Mouse (Mus musculus): ENCODE measurements at regions not wholly inside any gene's neighbourhood (a gene's known extent, or its start where the extent isn't known, plus 50 kb on each side); places are given as distances from the start of the nearest gene placed in this dataset.

DNA sequence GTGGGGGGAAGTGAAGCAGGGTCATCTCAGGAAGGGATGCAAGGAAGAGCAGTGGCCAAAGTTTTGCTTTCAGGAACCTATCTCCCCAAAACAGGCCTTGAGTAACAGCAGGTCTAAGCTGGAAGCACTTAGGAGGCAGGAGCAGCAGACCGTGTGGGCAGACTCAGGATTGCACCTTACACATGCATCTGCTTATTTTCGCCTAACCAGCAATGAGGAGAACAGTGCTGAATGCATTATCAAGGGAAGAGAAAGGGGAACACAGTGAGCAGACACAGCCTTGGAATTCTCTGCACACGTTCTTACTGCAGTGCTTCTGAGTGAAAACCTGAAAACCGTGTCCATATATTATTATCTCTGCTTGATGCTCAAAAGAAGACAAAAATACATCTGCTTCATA lies 585.0 kb downstream of the Ets1 start:
- H3K9ac ChIP-seq (ENCODE audit: low read depth, low read length, severe bottlenecking) = no peak overlapping the region
- H3K4me3 ChIP-seq (replicated peaks; ENCODE audit: low read length) = no peak overlapping the region
- H3K4me2 ChIP-seq (replicated peaks; ENCODE audit: low read depth, low read length, severe bottlenecking) = no peak overlapping the region
- no peak for TF ChIP-seq POLR2A (IDR thresholded peaks at IDR 0.05; ENCODE audit: borderline replicate concordance, extremely low read depth, insufficient read depth, insufficient read length)
- no peaks in the 10 kb centered on the region for H3K36me3 ChIP-seq (ENCODE audit: control insufficient read depth, insufficient read depth, low read length)
- WGBS = 80% methylated on average over 4 of the region's 4 CpGs
- H3K9me3 ChIP-seq (ENCODE audit: control insufficient read depth, low read length) = no peaks in the 10 kb centered on the region
- peaks cover 7% of the 10 kb centered on the region for H3K4me1 ChIP-seq (ENCODE audit: control insufficient read depth, insufficient read depth, low read length)
- no peak overlapping the region for H3K27ac ChIP-seq (replicated peaks; ENCODE audit: low read depth, low read length)
- no peak for DNase-seq (ENCODE audit: low spot score)
- no peaks in the 10 kb centered on the region for H3K27me3 ChIP-seq (ENCODE audit: control insufficient read depth, insufficient read depth, low read length)
- no peak for ATAC-seq (ENCODE audit: low FRiP score, low read depth)

DNA sequence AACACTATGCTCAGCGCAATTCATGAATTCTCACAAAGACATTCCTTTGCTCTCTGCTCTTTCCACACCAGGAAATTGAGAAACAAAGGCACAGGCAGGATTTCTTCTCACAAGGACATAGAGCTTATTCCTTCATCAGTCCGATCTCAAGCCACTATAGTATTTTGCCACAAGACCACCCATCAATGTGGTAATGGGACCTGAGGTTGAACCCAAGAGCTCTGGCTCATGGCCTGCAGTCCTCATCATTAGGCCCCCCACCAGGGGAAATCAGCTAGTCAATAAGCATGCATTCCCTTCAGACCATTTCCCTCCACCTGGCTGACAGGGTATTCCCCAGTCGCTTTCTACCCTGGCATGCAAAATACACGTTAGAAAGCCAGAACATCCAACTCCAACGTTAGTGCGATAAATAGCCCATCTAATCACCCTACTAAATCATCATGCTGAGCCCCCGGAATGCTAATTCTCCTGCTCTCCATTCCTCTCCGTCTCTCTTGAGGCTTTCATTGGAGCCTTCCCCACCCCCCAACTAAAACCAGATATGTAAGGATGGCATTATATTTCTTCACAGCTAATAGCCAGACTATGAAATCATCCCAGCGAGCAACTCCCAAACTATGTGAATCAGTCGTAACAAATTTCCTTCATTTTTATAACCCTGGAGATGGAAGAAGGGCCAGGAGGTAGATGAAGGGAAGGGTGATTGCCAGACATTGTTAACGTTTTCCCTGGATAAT lies 586.2 kb downstream of the Ets1 start:
- Histone ChIP-seq H3K36me3 (ENCODE audit: control insufficient read depth, insufficient read depth, low read length) (no peaks in the 10 kb centered on the region), H3K27me3 (ENCODE audit: control insufficient read depth, insufficient read depth, low read length) (no peaks in the 10 kb centered on the region), H3K4me1 (ENCODE audit: control insufficient read depth, insufficient read depth, low read length) (peaks cover 7% of the 10 kb centered on the region), H3K4me3 (replicated peaks; ENCODE audit: low read length) (no peak overlapping the region), H3K4me2 (replicated peaks; ENCODE audit: low read depth, low read length, severe bottlenecking) (no peak overlapping the region), H3K27ac (replicated peaks; ENCODE audit: low read depth, low read length) (no peak overlapping the region), H3K9me3 (ENCODE audit: control insufficient read depth, low read length) (no peaks in the 10 kb centered on the region), H3K9ac (ENCODE audit: low read depth, low read length, severe bottlenecking) (no peak overlapping the region)
- DNase-seq (ENCODE audit: low spot score) (peak; percentile 16), ATAC-seq (ENCODE audit: low FRiP score, low read depth) (peak; percentile 44; the same call in 1 of the 2 replicates)
- WGBS = 47% methylated on average over 11 of the region's 11 CpGs
- TF ChIP-seq POLR2A (IDR thresholded peaks at IDR 0.05; ENCODE audit: borderline replicate concordance, extremely low read depth, insufficient read depth, insufficient read length) = no peak

DNA sequence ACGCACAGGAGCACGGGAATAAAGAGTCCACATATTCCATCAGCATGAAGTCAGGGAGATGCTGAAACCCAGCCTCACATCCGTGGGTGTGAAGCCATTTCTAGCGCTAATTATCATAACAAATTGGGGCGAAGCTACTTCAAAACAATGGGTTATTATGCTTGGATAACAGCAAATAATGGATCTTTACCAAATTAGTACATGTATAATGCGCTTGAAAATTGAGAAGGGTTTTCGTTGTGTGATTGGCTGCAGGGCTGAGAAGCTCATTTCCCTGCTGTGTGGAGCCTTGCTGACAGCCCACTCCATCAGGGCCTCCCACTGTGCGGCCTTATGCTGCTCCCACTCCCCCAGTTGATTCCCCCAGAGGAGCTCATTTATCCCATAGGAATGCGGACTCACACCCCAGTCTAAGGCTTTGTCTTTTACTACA lies 597.7 kb downstream of the Ets1 start:
- H3K27ac ChIP-seq (replicated peaks; ENCODE audit: low read depth, low read length) = no peak overlapping the region
- no peak overlapping the region for H3K4me2 ChIP-seq (replicated peaks; ENCODE audit: low read depth, low read length, severe bottlenecking)
- no peaks in the 10 kb centered on the region for H3K36me3 ChIP-seq (ENCODE audit: control insufficient read depth, insufficient read depth, low read length)
- TF ChIP-seq POLR2A (IDR thresholded peaks at IDR 0.05; ENCODE audit: borderline replicate concordance, extremely low read depth, insufficient read depth, insufficient read length) = no peak
- no peaks in the 10 kb centered on the region for H3K27me3 ChIP-seq (ENCODE audit: control insufficient read depth, insufficient read depth, low read length)
- DNase-seq (ENCODE audit: low spot score) = no peak
- no peak overlapping the region for H3K9ac ChIP-seq (ENCODE audit: low read depth, low read length, severe bottlenecking)
- H3K9me3 ChIP-seq (ENCODE audit: control insufficient read depth, low read length) = no peaks in the 10 kb centered on the region
- H3K4me1 ChIP-seq (ENCODE audit: control insufficient read depth, insufficient read depth, low read length) = no peaks in the 10 kb centered on the region
- 25% methylated on average over 9 of the region's 9 CpGs for WGBS
- no peak overlapping the region for H3K4me3 ChIP-seq (replicated peaks; ENCODE audit: low read length)
- no peak for ATAC-seq (ENCODE audit: low FRiP score, low read depth)

DNA sequence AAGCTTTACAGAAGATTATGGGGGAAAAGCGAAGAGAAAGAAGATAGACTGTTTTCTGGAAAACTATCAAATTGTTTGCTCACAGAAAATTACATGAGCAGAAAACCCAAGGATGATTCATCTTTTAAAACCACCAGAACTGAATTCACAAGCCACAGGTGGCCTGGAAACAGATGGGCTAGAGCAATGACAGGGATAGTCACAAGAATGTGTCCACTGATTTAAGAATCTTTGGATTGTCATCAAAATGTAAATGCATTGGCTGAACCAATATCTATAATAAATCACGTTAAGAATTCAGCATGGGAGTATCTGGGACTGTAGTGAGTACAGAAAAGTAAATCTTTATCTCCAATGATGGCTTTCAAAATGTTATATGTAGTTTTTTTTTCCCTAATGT lies 602.2 kb downstream of the Ets1 start:
- 78% methylated on average over 2 of the region's 2 CpGs for WGBS
- no peak overlapping the region for H3K4me3 ChIP-seq (replicated peaks; ENCODE audit: low read length)
- no peak overlapping the region for H3K27ac ChIP-seq (replicated peaks; ENCODE audit: low read depth, low read length)
- DNase-seq (ENCODE audit: low spot score) (no peak), ATAC-seq (ENCODE audit: low FRiP score, low read depth) (no peak)
- H3K9me3 ChIP-seq (ENCODE audit: control insufficient read depth, low read length) = no peaks in the 10 kb centered on the region
- no peaks in the 10 kb centered on the region for H3K4me1 ChIP-seq (ENCODE audit: control insufficient read depth, insufficient read depth, low read length)
- no peaks in the 10 kb centered on the region for H3K36me3 ChIP-seq (ENCODE audit: control insufficient read depth, insufficient read depth, low read length)
- TF ChIP-seq POLR2A (IDR thresholded peaks at IDR 0.05; ENCODE audit: borderline replicate concordance, extremely low read depth, insufficient read depth, insufficient read length) = no peak
- no peak overlapping the region for H3K9ac ChIP-seq (ENCODE audit: low read depth, low read length, severe bottlenecking)
- H3K4me2 ChIP-seq (replicated peaks; ENCODE audit: low read depth, low read length, severe bottlenecking) = no peak overlapping the region
- H3K27me3 ChIP-seq (ENCODE audit: control insufficient read depth, insufficient read depth, low read length) = no peaks in the 10 kb centered on the region

DNA sequence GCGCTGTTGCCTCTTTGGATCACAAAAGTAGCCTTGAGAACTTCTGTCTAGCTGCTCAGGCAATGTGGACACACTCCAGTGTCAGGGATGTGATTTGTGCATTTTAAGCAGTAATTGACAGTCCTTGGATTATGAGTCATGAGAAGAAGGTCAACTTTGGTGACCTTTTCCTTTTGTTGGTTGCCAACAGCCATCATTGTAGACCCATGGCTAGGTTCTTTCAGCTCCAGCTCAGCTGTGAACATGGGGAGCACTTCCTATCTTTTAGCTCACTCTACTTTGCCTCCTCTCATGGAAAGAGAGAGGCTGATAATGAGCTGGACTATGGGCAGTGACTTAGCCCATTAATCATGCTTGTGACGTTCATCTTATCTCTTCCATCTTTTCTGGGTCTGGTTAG lies 602.8 kb downstream of the Ets1 start:
- DNase-seq (ENCODE audit: low spot score) (no peak), ATAC-seq (ENCODE audit: low FRiP score, low read depth) (no peak)
- Histone ChIP-seq H3K4me3 (replicated peaks; ENCODE audit: low read length) (no peak overlapping the region), H3K4me2 (replicated peaks; ENCODE audit: low read depth, low read length, severe bottlenecking) (no peak overlapping the region), H3K27ac (replicated peaks; ENCODE audit: low read depth, low read length) (no peak overlapping the region), H3K36me3 (ENCODE audit: control insufficient read depth, insufficient read depth, low read length) (no peaks in the 10 kb centered on the region), H3K9me3 (ENCODE audit: control insufficient read depth, low read length) (no peaks in the 10 kb centered on the region), H3K27me3 (ENCODE audit: control insufficient read depth, insufficient read depth, low read length) (no peaks in the 10 kb centered on the region), H3K9ac (ENCODE audit: low read depth, low read length, severe bottlenecking) (no peak overlapping the region), H3K4me1 (ENCODE audit: control insufficient read depth, insufficient read depth, low read length) (no peaks in the 10 kb centered on the region)
- TF ChIP-seq POLR2A (IDR thresholded peaks at IDR 0.05; ENCODE audit: borderline replicate concordance, extremely low read depth, insufficient read depth, insufficient read length) = no peak
- 78% methylated on average over 2 of the region's 2 CpGs for WGBS

Data from limb, embryonic 14.5 days (tissue).